Mouse (Mus musculus): ENCODE results near the gene Lsm14a.

Lsm14a gene

GRCm38 (mm10) chr7:34309186-34309764, 83.8 kb downstream of the Lsm14a start:
- DNase-seq: no peak

- no peak for DNase-seq
These were observed 84.5 kb downstream of the Lsm14a start for GRCm38 (mm10) chr7:34308586-34308985.

GRCm38 (mm10) chr7:34305454-34305853, 87.7 kb downstream of the Lsm14a start:
- DNase-seq: no peak

GRCm38 (mm10) chr7:34302651-34303050, 90.5 kb downstream of the Lsm14a start:
- no peak for DNase-seq

GRCm38 (mm10) chr7:34301952-34302351, 91.2 kb downstream of the Lsm14a start:
- DNase-seq: no peak

- no peak for DNase-seq
These were observed 94.3 kb downstream of the Lsm14a start for GRCm38 (mm10) chr7:34298818-34299217.

GRCm38 (mm10) chr7:34296124-34296523, 97.0 kb downstream of the Lsm14a start:
- DNase-seq: no peak
